Mouse (Mus musculus): ENCODE measurements around the gene Tagap1.
A peak's percentile ranks its signal among the peaks of the same experiment; 100 is the strongest.
"Not testable (repeated sequence)": the region's sequence is repeated elsewhere in the genome, so short reads cannot be mapped to it uniquely, and the experiment has no call there.

Tagap1 gene

GRCm38 (mm10) chr17:6962339-6962738 lies 1.4 kb upstream of the Tagap1 start:
- DNase-seq (ENCODE audit: low spot score) = not testable (repeated sequence)

- peak; percentile 84 for DNase-seq (ENCODE audit: low spot score)
Measured at GRCm38 (mm10) chr17:6961181-6962000, 435 bp upstream of the Tagap1 start.

GRCm38 (mm10) chr17:6960349-6960748 lies 607 bp downstream of the Tagap1 start:
- DNase-seq (ENCODE audit: low spot score) = not testable (repeated sequence)

GRCm38 (mm10) chr17:6959543-6960259 lies 1.3 kb downstream of the Tagap1 start:
- not testable (repeated sequence) for DNase-seq (ENCODE audit: low spot score)

- DNase-seq (ENCODE audit: low spot score) = not testable (repeated sequence)
Measured at GRCm38 (mm10) chr17:6958881-6959280, 2.1 kb downstream of the Tagap1 start.

- not testable (repeated sequence) for DNase-seq (ENCODE audit: low spot score)
Measured at GRCm38 (mm10) chr17:6948769-6949228, 12.2 kb downstream of the Tagap1 start.

- peak; percentile 64 for DNase-seq (ENCODE audit: low spot score)
Measured at GRCm38 (mm10) chr17:6947984-6948768, 12.8 kb downstream of the Tagap1 start, which contains the start of gene Rsph3b. Gene Rsph3b, minus strand, starts transcription at chr17:6948682.

GRCm38 (mm10) chr17:6947637-6947983 lies 13.3 kb downstream of the Tagap1 start:
- DNase-seq (ENCODE audit: low spot score) = not testable (repeated sequence)

GRCm38 (mm10) chr17:6942560-6942959 lies 18.4 kb downstream of the Tagap1 start:
- DNase-seq (ENCODE audit: low spot score) = not testable (repeated sequence)

- not testable (repeated sequence) for DNase-seq (ENCODE audit: low spot score)
Measured at GRCm38 (mm10) chr17:6931625-6932024, 29.3 kb downstream of the Tagap1 start.

- DNase-seq (ENCODE audit: low spot score) = not testable (repeated sequence)
Measured at GRCm38 (mm10) chr17:6920351-6920894, 40.5 kb downstream of the Tagap1 start.

- not testable (repeated sequence) for DNase-seq (ENCODE audit: low spot score)
Measured at GRCm38 (mm10) chr17:6919388-6919787, 41.6 kb downstream of the Tagap1 start.

- DNase-seq (ENCODE audit: low spot score) = not testable (repeated sequence)
Measured at GRCm38 (mm10) chr17:6915282-6915681, 45.7 kb downstream of the Tagap1 start.

GRCm38 (mm10) chr17:6914066-6914465 lies 46.9 kb downstream of the Tagap1 start:
- DNase-seq (ENCODE audit: low spot score) = not testable (repeated sequence)
